Mouse (Mus musculus) ovary, adult 10 weeks (tissue): ENCODE measurements around the gene Myo1d. TPM values are rescaled to one million over a fixed set of nuclear protein-coding genes. Genes with fewer than 3 reads are reported as not detected.

ENCODE experiments used
- polyA plus RNA-seq: library from polyadenylated mRNA; stranded (reverse); fragments of 350-450 nt; fragmentation: Illumina TruSeq; extraction: RNeasy Lipid Tissue Mini Kit (QIAGEN cat#74804); gene quantifications from one replicate; pipeline ENCODE4 v1.2.3, GENCODE M21; 2014

Gene Myo1d
- 14.5 TPM for polyA plus RNA-seq

DNA sequence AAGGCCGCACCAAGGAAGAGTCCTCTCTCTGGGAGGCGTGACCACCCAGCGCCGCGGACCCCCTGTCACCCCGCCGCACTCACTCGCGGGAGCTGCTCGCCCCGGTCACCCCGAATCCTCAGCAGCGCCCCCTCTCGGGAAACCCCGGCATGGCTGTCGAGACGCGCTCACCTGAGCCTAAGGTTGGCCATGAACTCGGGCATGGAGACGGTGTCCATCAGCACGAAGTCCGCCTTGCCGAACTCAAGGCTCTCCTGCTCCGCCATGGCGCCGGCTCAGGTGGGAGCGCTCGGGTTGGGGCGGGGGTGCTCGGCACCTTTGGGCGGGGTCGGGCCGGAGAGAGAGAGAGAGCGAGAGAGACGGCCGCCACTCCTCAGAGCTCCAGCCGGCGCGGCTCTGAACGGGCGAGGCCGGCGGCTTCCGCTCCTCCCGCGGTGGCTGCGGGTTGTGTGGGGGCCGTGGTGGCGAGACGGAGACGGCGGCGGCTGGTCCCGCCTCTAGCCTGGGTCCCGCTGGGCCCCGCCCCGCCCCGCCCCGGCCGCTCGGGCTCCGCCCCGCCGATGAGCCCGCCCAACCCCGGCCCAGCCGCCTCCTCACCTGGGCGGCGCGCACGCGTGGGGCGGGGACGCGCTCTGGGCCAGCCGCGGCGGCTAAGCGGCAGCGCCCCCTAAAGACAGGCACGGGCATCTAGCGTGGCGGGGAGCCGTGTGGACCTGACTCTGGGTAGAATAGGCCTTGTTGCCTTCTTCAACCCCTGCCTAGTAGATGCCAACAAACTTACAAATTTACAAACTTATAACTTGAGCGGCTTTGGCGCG, at the start of gene Myo1d:
Gene Myo1d, minus strand, starts transcription at position 499 of the 818 bp plus-strand sequence.

DNA sequence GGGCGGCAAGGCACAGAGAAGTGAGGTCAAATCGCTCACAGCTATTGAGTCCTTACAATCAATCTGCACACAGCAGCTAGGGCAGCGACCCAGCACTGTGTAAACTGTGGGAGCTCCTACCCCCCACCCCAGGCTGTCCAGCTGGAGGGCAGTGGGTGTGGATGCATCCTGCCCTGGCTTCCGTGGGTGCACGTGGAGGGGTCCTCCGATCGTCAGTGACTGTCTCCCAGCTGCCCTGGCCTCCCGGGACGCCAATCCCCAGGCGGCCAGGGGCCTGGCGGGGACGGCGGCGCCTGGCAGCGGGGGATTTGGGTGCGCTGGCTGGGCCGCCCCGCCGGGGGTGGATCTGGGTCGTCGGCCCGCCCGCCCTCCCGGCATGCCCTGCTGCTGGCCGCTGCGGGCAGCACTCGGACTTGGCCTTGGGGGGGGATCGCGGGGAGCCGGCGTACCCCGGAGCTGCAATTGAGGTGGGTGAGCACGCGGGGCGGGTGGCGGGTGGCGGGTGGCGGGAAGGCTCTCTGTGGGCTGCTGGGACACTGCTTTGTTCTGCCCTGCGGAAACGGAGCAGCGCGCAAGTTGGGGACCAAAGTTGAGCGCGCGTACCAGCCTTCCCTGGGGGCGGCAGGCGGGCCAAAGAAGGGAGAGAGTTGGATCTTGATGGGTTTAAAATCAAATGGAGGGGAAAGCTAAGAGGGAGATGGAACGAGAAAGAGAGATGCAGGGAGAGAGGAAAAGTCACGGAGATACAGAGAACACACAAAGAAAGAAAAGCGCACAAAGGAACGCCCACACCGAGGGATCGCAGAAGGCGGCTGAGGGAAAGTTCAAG, 30.4 kb upstream of the Myo1d start, which contains the start of gene Tmem98:
Gene Tmem98, plus strand, starts transcription at position 183 of the 829 bp plus-strand sequence.

DNA sequence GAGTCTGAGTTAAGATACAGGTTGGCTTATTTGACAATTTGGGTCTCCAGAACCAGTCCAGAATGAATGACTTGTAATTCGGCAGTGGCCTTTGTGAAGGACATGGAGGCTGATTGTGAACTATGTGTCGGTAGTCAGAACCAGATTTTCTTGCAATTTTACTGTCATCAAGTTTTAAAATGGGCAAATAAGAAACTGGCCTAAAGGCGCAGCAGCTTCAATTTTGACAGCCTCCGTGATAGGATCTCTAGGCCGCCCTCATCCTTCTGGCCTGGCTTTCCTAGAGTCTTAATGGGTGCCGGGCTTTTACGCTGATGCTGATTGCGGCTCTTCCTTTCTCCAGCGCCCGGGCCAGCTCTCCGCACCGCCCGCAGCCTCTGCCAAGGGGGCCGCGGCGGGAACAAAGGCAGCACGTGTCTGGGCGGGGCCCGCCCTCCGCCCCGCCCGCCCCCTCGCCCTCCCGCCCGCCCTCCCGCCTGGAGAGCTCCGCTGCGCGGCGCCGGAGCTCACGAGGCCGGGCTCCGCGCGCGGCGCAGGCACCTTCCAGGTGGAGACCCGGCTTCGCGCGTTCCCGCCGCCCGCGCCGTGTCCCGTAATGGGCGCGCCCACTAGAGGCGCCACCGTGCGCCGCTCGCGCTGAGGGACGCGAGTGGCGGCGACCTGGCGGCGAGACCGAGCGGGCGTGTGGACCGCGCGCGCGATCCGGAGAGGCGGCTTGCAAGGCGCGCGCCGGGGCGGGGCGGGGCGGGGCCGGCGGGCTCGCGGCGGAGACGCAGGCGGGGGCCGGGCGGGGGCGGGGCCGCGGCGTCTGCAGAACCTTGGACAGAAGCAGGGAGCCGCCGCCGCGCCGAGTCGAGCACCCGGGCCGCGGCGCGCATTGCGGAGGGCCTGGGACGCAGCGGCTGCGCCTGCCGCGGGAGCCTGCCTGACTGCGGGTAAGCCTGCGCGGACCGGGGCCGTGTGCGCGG, 303.3 kb downstream of the Myo1d start, which contains the start of gene Cdk5r1:
Gene Cdk5r1, plus strand, starts transcription at position 802 of the 968 bp plus-strand sequence.

Other genes with a start within 250 kb of the Myo1d start
- gene Tmem98, start 30.1 kb upstream of the Myo1d start, polyA plus RNA-seq: 15.1 TPM
- not detected for gene Spaca3, start 78.3 kb upstream of the Myo1d start, polyA plus RNA-seq